Comparison of ENCODE assay signal across 16 mouse cellular contexts in the genomic region with DNA sequence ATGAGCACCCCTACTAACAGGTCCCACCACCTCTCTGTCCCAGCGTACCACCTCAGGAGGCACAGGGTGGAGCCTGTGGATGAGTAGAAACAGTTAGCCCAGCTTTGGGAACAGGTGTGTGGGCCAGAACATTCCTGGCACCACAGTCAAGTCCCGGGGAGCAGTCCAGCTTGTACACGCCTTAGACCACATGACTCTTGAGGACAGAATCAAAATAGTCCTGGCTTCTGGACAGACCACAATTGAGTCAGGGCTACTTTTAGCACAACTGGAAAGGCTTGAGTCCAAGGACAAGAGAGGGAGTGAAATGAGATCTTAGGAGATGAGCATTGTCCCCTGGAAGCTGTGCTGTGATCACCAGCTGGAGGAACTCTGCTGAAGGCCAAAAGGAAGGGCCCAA.
DNase-seq lines count a peak whose midpoint lies in the region; ATAC-seq lines count a peak whose summit lies in the region.
"Had no signal": no experiment of that assay in that cellular context is flagged by ENCODE, and none has a peak within 500 bp of the region (broad histone marks: within the 10 kb centered on the region; RNA-seq: fewer than 3 reads in every experiment).

No protein-coding gene starts in this region.

- no peak overlapping the region for H3K4me3 ChIP-seq in heart, embryonic 12.5 days
- H3K4me3 ChIP-seq in kidney, embryonic 15.5 days (replicated peaks) = no peak overlapping the region
- H3K4me3 ChIP-seq: forebrain, embryonic 10.5 days; heart, embryonic 13.5 days had no signal

- H3K27ac ChIP-seq in heart, embryonic 12.5 days (ENCODE audit: poor library complexity, severe bottlenecking) = no peak overlapping the region
- no peak overlapping the region for H3K27ac ChIP-seq in kidney, embryonic 15.5 days
- H3K27ac ChIP-seq: forebrain, embryonic 10.5 days; heart, embryonic 13.5 days; kidney, postnatal 0 days had no signal

- WGBS in heart, embryonic 12.5 days = 86% methylated on average over 3 of the region's 3 CpGs
- 94% methylated on average over 3 of the region's 3 CpGs for WGBS in kidney, embryonic 15.5 days

- no peak overlapping the region for H3K4me2 ChIP-seq in heart, embryonic 12.5 days
- no peak overlapping the region for H3K4me2 ChIP-seq in kidney, embryonic 15.5 days
- H3K4me2 ChIP-seq: heart, embryonic 13.5 days; midbrain, embryonic 11.5 days had no signal

- H3K9me3 ChIP-seq in heart, embryonic 12.5 days (replicated peaks) = no peaks in the 10 kb centered on the region
- no peaks in the 10 kb centered on the region for H3K9me3 ChIP-seq in kidney, embryonic 15.5 days (replicated peaks)
- H3K9me3 ChIP-seq: forebrain, embryonic 10.5 days; heart, embryonic 13.5 days had no signal

- intact Hi-C loops in heart, postnatal 36 days (cut with DNase I) = loop anchor here (5.0 to 10.0 kb wide), 2 partner anchors 249 to 426 kb away; a partner anchor contains a TSS

- peak; percentile 97 for DNase-seq in heart, adult 11 months
- peak; percentile 66 for DNase-seq in 3T3-L1 (ENCODE audit: low read depth, low spot score)
- peak; percentile 46 for DNase-seq in gastrocnemius, postnatal 10 days
- DNase-seq in heart, postnatal 36 days = peak; percentile 48 to 55
- no peak for DNase-seq in spleen, postnatal 10 days (ENCODE audit: low spot score in 2 of 2)
- no peak for DNase-seq in adrenal gland, adult 2 months
- DNase-seq: cerebellum, postnatal 10 days; liver, postnatal 0 days; thymus, adult 2 months had no signal

- H3K4me1 ChIP-seq in heart, embryonic 12.5 days (replicated peaks) = no peaks in the 10 kb centered on the region
- no peaks in the 10 kb centered on the region for H3K4me1 ChIP-seq in kidney, embryonic 15.5 days
- H3K4me1 ChIP-seq: forebrain, embryonic 10.5 days; heart, embryonic 13.5 days had no signal

- H3K9ac ChIP-seq in heart, embryonic 12.5 days = no peak overlapping the region
- no peak overlapping the region for H3K9ac ChIP-seq in kidney, embryonic 15.5 days
- H3K9ac ChIP-seq: heart, embryonic 13.5 days; liver, postnatal 0 days had no signal

- H3K36me3 ChIP-seq in heart, embryonic 12.5 days = no peaks in the 10 kb centered on the region
- no peaks in the 10 kb centered on the region for H3K36me3 ChIP-seq in kidney, embryonic 15.5 days
- H3K36me3 ChIP-seq: heart, embryonic 13.5 days had no signal

- H3K27me3 ChIP-seq in heart, embryonic 12.5 days (replicated peaks) = no peaks in the 10 kb centered on the region
- no peaks in the 10 kb centered on the region for H3K27me3 ChIP-seq in kidney, embryonic 15.5 days
- H3K27me3 ChIP-seq: heart, embryonic 13.5 days had no signal

- ATAC-seq in heart, embryonic 12.5 days (ENCODE audit: insufficient number of reproducible peaks, low FRiP score) = no peak
- ATAC-seq in kidney, embryonic 15.5 days (replicated peaks; ENCODE audit: low FRiP score) = no peak
- ATAC-seq: activated CD4-positive, CD25-positive, alpha-beta regulatory T cell, adult 4 months; liver, postnatal 0 days had no signal

Comparison
In these comparisons a context has a peak if more than half of its experiments do, and no peak if none do; other contexts are left out.
1. DNase-seq: peak in heart, adult 11 months (single experiment), 3T3-L1 (single experiment), gastrocnemius, postnatal 10 days (single experiment) and heart, postnatal 36 days (2 of 2); none in spleen, postnatal 10 days (0 of 2) and adrenal gland, adult 2 months (single experiment).